Mouse (Mus musculus): ENCODE data around the gene Iqck.

Iqck gene

GRCm38 (mm10) chr7:118914561-118915165, 59.1 kb downstream of the Iqck start:
- DNase-seq (ENCODE audit: low spot score in 2 of 2): no peak

- no peak for DNase-seq (ENCODE audit: low spot score in 2 of 2)
Observed at GRCm38 (mm10) chr7:118919261-118920006, 63.9 kb downstream of the Iqck start.

GRCm38 (mm10) chr7:118922441-118923202, 67.1 kb downstream of the Iqck start:
- DNase-seq (ENCODE audit: low spot score in 2 of 2): peak in 1 of 2 experiments; percentile 14

DNA sequence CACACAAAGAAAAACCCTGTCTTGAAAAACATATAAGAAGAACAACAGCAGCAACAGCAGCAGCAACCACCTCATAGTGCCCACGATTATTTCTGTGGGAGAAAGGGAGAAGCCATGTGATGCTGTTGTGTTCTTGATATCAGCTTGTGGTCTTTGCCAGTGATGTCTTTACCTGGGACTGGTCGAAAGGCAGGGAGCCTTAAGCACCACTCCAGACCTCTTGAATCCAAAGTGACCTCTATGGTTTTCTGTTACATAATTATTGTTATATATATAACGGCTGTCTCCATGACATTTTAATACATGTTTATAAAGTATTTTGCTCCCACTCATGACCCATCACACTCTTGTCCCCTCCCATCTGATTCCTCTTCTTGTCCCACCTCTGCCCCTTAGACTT, 70.0 kb downstream of the Iqck start:
- DNase-seq (ENCODE audit: low spot score in 2 of 2): no peak

- DNase-seq (ENCODE audit: low spot score in 2 of 2): no peak
Observed at GRCm38 (mm10) chr7:118926516-118927260, 71.1 kb downstream of the Iqck start.

DNA sequence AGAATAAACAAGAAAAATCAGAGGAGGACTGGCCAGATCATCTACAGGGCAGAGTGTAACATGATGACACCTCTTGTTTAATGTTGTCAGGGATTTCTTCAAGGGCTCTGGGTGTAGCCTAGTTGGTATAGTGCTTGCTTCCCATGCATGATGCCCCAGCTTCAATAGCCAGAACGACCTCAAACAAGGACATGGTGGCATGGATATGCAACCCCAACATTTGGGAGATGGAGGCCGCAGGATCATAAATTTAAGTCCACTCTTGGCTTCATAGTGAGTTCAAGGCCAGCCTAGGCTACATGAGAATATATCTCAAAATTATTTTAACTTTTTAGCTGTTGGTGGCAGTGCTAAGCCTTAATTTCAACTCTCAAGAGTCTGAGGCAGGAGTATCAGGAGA, 71.7 kb downstream of the Iqck start:
- DNase-seq (ENCODE audit: low spot score in 2 of 2): no peak

DNA sequence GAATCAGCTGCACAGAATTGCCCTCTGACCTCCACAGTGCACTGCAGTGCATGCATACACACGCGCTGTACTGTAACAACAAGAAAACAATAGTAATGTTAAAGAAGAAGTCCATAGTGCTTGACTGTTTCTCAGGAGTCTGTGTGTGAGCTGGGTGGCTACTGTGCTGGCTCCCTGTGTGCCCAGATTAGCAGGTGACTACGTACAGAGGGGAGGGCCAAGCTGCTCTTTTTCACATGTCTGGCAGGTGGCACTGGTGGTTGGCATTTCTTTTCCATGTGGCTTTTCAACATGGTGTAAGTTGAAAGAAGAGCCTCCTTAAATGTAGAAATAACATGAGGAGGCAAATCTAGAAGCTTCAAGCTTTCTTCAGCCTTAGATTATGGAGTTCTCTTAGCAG, 72.8 kb downstream of the Iqck start:
- DNase-seq (ENCODE audit: low spot score in 2 of 2): no peak

GRCm38 (mm10) chr7:118928916-118929315, 73.4 kb downstream of the Iqck start:
- DNase-seq (ENCODE audit: low spot score in 2 of 2): no peak

GRCm38 (mm10) chr7:118929601-118930311, 74.2 kb downstream of the Iqck start:
- DNase-seq (ENCODE audit: low spot score in 2 of 2): no peak

DNA sequence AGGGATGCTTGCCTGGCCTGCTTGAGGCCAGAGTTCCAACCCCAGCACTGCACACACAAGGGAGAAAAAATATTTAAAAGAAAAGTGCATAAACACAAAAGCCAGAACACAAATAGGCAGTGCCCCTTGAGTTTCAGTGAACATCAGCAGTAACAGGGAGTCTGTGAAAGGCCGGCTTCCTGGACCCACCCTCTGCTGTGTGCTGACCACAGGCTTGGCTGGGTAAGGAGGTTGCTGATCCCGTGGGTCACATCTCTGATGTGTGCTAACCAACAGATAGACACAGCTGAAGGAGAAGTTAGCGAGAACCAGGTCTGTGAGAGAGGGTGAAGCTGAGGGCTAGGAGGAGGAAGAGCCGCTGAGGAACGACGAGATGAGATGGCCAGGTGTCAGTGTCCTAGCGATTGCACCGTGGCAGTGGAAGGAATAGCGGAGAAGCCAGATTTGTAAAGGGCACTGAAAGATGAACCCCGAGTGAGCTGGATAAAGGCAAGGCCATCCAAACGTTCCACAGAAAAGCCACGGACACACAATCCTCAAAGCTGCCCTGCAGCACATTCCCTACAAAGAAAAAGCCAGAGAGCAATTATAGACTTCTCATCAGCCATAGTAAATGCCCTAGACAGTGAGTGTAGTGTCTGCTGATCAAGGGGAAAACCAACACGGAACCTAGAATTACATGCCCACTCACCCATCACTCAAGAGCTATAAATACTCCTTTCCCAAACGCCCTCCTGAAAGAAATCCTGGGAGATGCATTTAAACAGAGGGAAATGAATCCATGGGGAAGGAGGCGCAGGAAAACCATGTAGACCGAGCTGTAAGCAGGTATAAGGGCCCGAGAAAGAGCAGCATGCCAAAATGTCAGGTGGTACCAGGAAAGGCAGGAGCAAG, 76.2 kb downstream of the Iqck start:
- no peak for DNase-seq (ENCODE audit: low spot score in 2 of 2)

DNA sequence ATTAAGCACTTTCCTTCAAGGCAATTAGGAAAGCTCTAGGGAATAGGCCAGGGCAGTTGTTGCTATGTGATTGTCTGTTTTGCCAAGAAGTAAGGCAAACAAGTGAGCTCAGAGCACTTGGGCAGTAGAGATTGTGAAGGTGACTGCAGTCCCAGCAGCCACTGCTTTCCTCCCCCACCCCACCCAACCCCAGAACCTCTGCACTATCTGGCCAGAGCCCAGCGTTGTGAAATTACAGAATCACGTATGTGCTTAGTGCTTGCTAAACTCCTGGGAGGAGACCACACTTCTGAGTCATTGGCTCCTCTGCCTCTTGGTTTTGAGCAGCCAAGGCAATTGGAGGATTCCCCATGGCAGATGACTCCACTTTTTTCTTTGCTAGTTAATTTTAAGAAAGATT, 79.8 kb downstream of the Iqck start:
- DNase-seq (ENCODE audit: low spot score in 2 of 2): no peak

DNA sequence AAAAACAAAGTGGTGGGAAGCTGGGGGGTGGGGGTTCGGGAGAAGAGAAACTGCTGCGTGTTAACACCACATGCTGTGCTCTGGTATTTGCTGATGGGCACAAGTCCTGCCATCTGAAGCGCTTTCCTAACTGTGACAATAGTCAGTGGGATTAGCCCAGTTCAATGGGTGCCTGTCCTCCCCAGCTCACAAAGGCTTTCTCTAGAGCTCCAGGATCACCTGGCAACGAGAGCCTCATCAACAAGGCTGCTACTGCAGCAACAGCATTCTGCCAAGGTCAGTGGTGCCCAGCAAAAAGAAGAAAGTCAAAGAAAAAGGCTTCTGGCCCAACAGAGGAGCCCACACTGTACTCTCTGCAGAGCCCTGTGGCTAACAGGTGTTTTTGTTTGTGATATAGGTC, 81.3 kb downstream of the Iqck start:
- no peak for DNase-seq (ENCODE audit: low spot score in 2 of 2)

GRCm38 (mm10) chr7:118937469-118938387, 82.2 kb downstream of the Iqck start:
- DNase-seq (ENCODE audit: low spot score in 2 of 2): no peak

DNA sequence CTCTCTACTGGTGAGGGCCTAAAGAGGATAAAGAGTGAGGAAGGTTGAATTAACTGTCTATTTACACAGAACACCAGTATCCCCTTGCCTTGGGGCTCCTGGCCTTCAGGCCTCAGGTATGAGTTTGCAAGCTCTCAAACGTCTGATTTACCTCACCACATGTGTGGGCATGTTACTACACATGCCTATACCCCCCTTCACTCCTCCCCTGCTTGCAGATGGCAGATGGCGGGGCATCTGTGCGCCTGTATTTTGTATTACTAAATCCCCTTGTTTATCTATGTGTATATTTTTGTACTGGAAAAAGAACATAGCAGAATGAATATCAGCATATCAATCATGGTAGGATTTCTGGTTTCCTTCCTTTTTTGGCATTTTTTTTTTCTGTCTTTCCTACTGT, 86.7 kb downstream of the Iqck start:
- no peak for DNase-seq (ENCODE audit: low spot score in 2 of 2)

GRCm38 (mm10) chr7:118943170-118943569, 87.6 kb downstream of the Iqck start:
- no peak for DNase-seq (ENCODE audit: low spot score in 2 of 2)

DNA sequence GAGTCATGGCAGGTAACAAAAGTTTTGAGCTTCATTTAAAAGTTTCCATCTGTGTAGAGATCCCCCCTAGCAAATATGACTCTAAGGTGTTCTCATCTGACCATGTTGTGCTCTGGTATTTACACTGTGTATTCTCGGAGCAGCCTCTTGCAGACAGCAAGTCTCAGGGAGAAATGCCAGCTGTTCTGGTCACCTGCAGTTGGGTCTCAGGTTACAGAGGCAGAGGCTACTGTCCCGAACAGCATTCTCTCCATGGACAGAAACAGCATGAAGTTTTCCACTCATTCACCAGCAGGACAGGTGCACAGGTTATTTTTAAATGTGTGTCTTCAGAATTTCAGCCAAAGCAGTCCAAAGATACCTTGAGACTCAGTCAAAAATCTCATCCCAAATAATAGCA, 89.3 kb downstream of the Iqck start:
- DNase-seq (ENCODE audit: low spot score in 2 of 2): no peak

- no peak for DNase-seq (ENCODE audit: low spot score in 2 of 2)
Observed at GRCm38 (mm10) chr7:118947241-118947640, 91.7 kb downstream of the Iqck start.

DNA sequence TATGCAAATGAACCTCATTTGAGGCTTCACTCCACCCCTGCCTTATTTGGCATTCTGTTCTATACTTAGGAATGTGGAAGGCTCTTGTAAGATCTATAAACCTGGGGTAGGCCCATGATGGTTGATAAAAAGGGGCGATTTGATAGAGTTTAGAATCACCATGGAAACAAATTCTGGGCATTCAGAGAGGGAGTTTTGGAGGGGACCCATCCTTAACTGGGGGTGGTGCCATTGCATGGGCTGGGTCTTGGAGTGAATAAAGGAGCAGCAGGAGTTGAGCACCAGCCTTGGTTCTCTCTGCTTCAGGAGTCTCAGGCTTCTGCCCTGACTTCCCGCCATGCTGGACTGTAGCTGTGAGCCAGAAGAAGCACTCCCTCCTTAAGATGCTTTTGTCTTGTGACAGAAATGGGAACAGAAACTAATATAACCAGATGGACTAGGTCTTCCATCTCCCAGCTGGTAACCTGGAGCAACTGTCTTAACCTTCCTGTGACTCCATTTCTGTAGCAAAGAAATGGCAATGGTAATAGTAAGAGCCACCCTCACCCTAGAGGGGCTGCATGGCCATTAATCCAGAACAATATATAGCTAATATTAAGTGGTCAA, 93.2 kb downstream of the Iqck start:
- DNase-seq (ENCODE audit: low spot score in 2 of 2): no peak

- DNase-seq (ENCODE audit: low spot score in 2 of 2): no peak
Observed at GRCm38 (mm10) chr7:118949749-118950148, 94.2 kb downstream of the Iqck start.

Measured in natural killer cell, adult 2 months (primary cell).